Mouse (Mus musculus) gastrocnemius, adult 2 months (tissue): ENCODE measurements around the gene Snx25. TPM values are rescaled to one million over a fixed set of nuclear protein-coding genes. Genes with fewer than 3 reads are reported as not detected.

Source experiments
- DNase-seq: peaks from one replicate; pipeline ENCODE4 v3.0.0; 2022
- H3K27ac ChIP-seq: fragments of 200-600 bp; 2 replicates; pipeline ENCODE4 v1.8.1; 2022; ENCODE audit warnings: mild to moderate bottlenecking
- H3K4me3 ChIP-seq: fragments of 200-600 bp; 2 replicates; pipeline ENCODE4 v1.8.1; 2022; ENCODE audit warnings: mild to moderate bottlenecking, moderate library complexity
- CTCF ChIP-seq: fragments of 200-600 bp; IDR thresholded peaks from 2 replicates; pipeline ENCODE4 v1.8.1; 2022; ENCODE audit warnings: antibody characterized with exemption, mild to moderate bottlenecking, moderate library complexity
- intact Hi-C: fragments of 180-260 bp; cut with DNase I; formaldehyde crosslinking; loops from one replicate; pipeline ENCODE4 v1.15.1; 2025
- total RNA-seq, 2 experiments: library from RNA; stranded (reverse); gene quantifications; 2 replicates each; pipeline ENCODE4 v1.2.3; 2021

Gene Snx25
- total RNA-seq, 2 experiments from 2014 or later: 6.0 to 6.4 TPM

- Histone ChIP-seq H3K27ac (no peak overlapping the region), H3K4me3 (peak overlapping the region; percentile 10; the same call in 1 of the 2 replicates)
- peak; percentile 24; the same call in 1 of the 2 replicates for TF ChIP-seq CTCF
- intact Hi-C loops: loop anchor here (5.0 kb wide), 1 partner anchor 154 kb away; the partner anchor contains the start of genes Cfap97 and Snx25
- no peak for DNase-seq
Observed at GRCm38 (mm10) chr8:45998228-45998627, 153.7 kb downstream of the Snx25 start.

GRCm38 (mm10) chr8:45995576-45995975, 156.4 kb downstream of the Snx25 start:
- H3K4me3 ChIP-seq: no peak overlapping the region
- DNase-seq: no peak
- no peak for TF ChIP-seq CTCF
- H3K27ac ChIP-seq: no peak overlapping the region
- intact Hi-C loops: loop anchor here (5.0 kb wide), 1 partner anchor 157 kb away; the partner anchor contains the start of genes Cfap97 and Snx25

- no peak for DNase-seq
- Histone ChIP-seq H3K27ac (no peak overlapping the region), H3K4me3 (no peak overlapping the region)
- TF ChIP-seq CTCF: peak; percentile 38
- intact Hi-C loops: no loop called here
Observed at GRCm38 (mm10) chr8:45994111-45994510, 157.8 kb downstream of the Snx25 start.

GRCm38 (mm10) chr8:45990631-45991310, 161.2 kb downstream of the Snx25 start:
- intact Hi-C loops: no loop called here
- no peak overlapping the region for H3K27ac ChIP-seq
- no peak for TF ChIP-seq CTCF
- DNase-seq: no peak
- H3K4me3 ChIP-seq: no peak overlapping the region

- Histone ChIP-seq H3K4me3 (no peak overlapping the region), H3K27ac (no peak overlapping the region)
- TF ChIP-seq CTCF: no peak
- intact Hi-C loops: no loop called here
- DNase-seq: no peak
Observed at GRCm38 (mm10) chr8:45988189-45988588, 163.8 kb downstream of the Snx25 start.

GRCm38 (mm10) chr8:45986665-45987064, 165.3 kb downstream of the Snx25 start:
- Histone ChIP-seq H3K27ac (peak overlapping the region; percentile 53; the same call in 1 of the 2 replicates), H3K4me3 (no peak overlapping the region)
- intact Hi-C loops: no loop called here
- no peak for TF ChIP-seq CTCF
- peak; percentile 49 for DNase-seq

Other genes starting within 250 kb of the Snx25 start
- not detected for gene Ccdc110, start 217.5 kb downstream of the Snx25 start, total RNA-seq
- gene 1700029J07Rik, start 176.9 kb downstream of the Snx25 start, total RNA-seq: under 1 TPM; 0.28 to 0.59 TPM
- gene Ufsp2, start 176.6 kb downstream of the Snx25 start, total RNA-seq: 10 to 100 TPM; 36.0 to 43.8 TPM
- gene Lrp2bp, start 152.9 kb downstream of the Snx25 start, total RNA-seq: 1 to 10 TPM; 1.9 to 2.2 TPM
- 1 to 10 TPM; 1.9 to 6.2 TPM for gene Ankrd37, start 146.5 kb downstream of the Snx25 start, total RNA-seq
- 10 to 100 TPM; 12.4 to 13.0 TPM for gene Cfap97, start 388 bp downstream of the Snx25 start, total RNA-seq
- 1,000 to 10,000 TPM; 2,736 to 3,418 TPM for gene Slc25a4, start 59.1 kb upstream of the Snx25 start, total RNA-seq
- gene Helt, start 142.5 kb upstream of the Snx25 start, total RNA-seq: 1 to 10 TPM in 1 of 2 experiments, under 1 TPM in 1; 0.82 to 1.6 TPM